Mouse (Mus musculus) C2C12 (cell line): ENCODE data around the gene Ercc6l2. TPM values are rescaled to one million over a fixed set of nuclear protein-coding genes. Genes with fewer than 3 reads are reported as not detected.

ENCODE experiments used
- H3K27me3 ChIP-seq: one replicate; pipeline ENCODE4 v1.6.1; 2011; ENCODE audit not compliant: control insufficient read depth, insufficient read depth, insufficient read length
- H3K36me3 ChIP-seq: one replicate; pipeline ENCODE4 v1.6.1; 2011; ENCODE audit not compliant: control insufficient read depth, insufficient read depth
- H3K4me3 ChIP-seq: one replicate; pipeline ENCODE4 v1.5.1; 2011; ENCODE audit warnings: mild to moderate bottlenecking, control low read depth; ENCODE audit not compliant: poor library complexity, insufficient read depth, severe bottlenecking
- H3K79me2 ChIP-seq: one replicate; pipeline ENCODE4 v1.6.1; 2011; ENCODE audit not compliant: control insufficient read depth, insufficient read depth
- H3K79me3 ChIP-seq: one replicate; pipeline ENCODE4 v1.6.1; 2011; ENCODE audit warnings: low read depth, control low read depth
- H3ac ChIP-seq: one replicate; pipeline ENCODE3; 2011; ENCODE audit warnings: low read depth; ENCODE audit not compliant: control insufficient read depth, insufficient read length
- CEBPB ChIP-seq: IDR thresholded peaks from one replicate; pipeline ENCODE4 v1.6.1; 2011; ENCODE audit warnings: low read depth, mild to moderate bottlenecking, control low read depth, moderate library complexity
- CTCF ChIP-seq: IDR thresholded peaks from one replicate; pipeline ENCODE4 v1.5.1; 2011; ENCODE audit not compliant: control insufficient read depth, insufficient read depth, insufficient read length
- FOSL1 ChIP-seq: IDR thresholded peaks from one replicate; pipeline ENCODE4 v1.8.0; 2011; ENCODE audit warnings: mild to moderate bottlenecking, low read length; ENCODE audit not compliant: poor library complexity, insufficient read depth, severe bottlenecking
- MAX ChIP-seq: IDR thresholded peaks from one replicate; pipeline ENCODE4 v1.6.1; 2011; ENCODE audit warnings: mild to moderate bottlenecking, control low read depth
- MYOD1 ChIP-seq: IDR thresholded peaks from one replicate; pipeline ENCODE4 v1.6.1; 2011; ENCODE audit warnings: low read depth; ENCODE audit not compliant: control insufficient read depth, insufficient read length
- MYOG ChIP-seq: IDR thresholded peaks from one replicate; pipeline ENCODE4 v1.6.1; 2011; ENCODE audit not compliant: control insufficient read depth, insufficient read length; ENCODE audit errors: extremely low read depth
- USF1 ChIP-seq: IDR thresholded peaks from one replicate; pipeline ENCODE4 v1.6.1; 2011; ENCODE audit warnings: low read depth, mild to moderate bottlenecking, control low read depth, moderate library complexity
- polyA plus RNA-seq: library from polyadenylated mRNA; unstranded; fragments of >200 nt; fragmentation: generic; extraction: Trizol; gene quantifications from one replicate; pipeline ENCODE4 v1.2.1, GENCODE M21; 2012; ENCODE audit warnings: missing spikeins

Gene Ercc6l2
- polyA plus RNA-seq, 1 experiment: 4.3 TPM

DNA sequence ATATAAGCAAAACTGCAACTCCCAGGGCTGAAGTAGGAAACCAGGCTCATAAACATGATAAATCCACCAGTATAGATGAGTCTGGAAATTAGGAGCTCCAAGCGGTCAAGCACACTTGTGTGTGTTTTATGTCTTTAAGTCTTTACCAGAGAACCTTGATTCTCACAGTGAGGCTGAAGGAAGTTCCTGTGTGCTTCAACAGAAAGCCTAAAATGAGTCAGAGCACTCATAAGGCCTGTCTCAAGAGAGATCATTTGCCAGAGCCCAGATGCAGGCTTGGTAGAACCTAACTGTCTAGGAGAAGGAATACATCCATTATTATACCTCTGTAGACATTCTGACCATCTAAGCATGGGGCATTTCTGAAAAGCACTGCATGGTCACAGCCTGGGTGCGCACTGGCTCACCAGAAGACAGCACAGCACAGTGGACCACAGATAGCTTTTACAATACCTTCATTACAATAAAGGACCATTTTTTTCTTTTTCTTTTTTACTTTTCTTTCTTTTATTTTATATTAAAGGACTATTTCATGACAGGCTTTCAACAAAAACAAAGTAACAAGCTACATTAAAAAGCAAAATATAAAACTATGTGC, 22.7 kb upstream of the Ercc6l2 start:
- Histone ChIP-seq H3ac (no peak overlapping the region), H3K79me3 (no peaks in the 10 kb centered on the region), H3K79me2 (no peaks in the 10 kb centered on the region), H3K4me3 (no peak overlapping the region), H3K36me3 (no peaks in the 10 kb centered on the region), H3K27me3 (no peaks in the 10 kb centered on the region)
- TF ChIP-seq MYOG: no peak
- no peak for TF ChIP-seq MYOD1
- TF ChIP-seq USF1: no peak
- no peak for TF ChIP-seq MAX
- no peak for TF ChIP-seq FOSL1
- TF ChIP-seq CTCF: no peak
- no peak for TF ChIP-seq CEBPB

DNA sequence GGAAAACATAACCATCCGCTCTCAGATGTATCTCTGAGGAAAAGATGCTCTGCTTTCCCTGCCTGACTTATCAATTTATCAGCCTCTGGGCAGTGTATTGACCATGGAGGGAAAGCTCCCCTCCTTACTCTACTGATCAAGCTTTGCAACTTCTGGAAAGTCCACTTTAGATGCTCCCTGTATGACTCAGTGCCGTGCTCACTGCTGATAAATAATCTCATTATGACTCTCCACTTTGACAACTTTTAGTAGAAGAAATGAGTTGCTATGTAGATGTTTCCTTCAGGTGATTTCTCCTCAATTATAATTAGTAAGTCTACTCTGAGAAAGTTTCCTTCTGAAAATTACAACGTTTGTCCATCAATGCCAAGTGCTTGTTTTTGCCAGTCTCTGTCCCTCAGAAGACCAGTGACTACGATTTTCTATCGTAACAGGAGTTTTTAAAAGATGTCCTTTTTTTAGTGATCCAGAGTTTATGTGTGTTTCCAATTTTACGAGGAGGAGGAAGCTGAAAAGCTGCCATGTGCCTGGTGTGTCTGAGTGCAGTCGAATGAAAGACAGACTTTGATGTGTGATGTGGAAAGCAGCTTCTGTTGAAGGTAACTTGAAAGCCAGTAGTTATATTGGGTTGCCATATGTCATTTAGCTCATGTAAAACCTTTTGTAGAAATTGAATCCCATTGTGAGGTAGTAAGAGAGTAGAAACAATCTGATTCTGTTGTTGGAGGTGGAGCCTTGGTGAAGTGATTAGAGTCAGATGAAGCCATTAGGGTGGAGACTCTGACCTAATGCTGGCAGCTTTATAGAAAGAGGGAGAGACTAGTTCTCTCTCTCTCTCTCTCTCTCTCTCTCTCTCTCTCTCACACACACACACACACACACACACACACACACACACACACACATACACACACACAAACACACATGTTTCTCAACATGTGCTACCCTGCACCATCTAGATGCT, 21.4 kb upstream of the Ercc6l2 start:
- Histone ChIP-seq H3K36me3 (no peaks in the 10 kb centered on the region), H3K79me3 (no peaks in the 10 kb centered on the region), H3K27me3 (no peaks in the 10 kb centered on the region), H3K79me2 (no peaks in the 10 kb centered on the region), H3K4me3 (no peak overlapping the region), H3ac (no peak overlapping the region)
- TF ChIP-seq MAX: no peak
- TF ChIP-seq MYOG: no peak
- TF ChIP-seq CTCF: no peak
- TF ChIP-seq MYOD1: no peak
- no peak for TF ChIP-seq FOSL1
- no peak for TF ChIP-seq CEBPB
- no peak for TF ChIP-seq USF1

DNA sequence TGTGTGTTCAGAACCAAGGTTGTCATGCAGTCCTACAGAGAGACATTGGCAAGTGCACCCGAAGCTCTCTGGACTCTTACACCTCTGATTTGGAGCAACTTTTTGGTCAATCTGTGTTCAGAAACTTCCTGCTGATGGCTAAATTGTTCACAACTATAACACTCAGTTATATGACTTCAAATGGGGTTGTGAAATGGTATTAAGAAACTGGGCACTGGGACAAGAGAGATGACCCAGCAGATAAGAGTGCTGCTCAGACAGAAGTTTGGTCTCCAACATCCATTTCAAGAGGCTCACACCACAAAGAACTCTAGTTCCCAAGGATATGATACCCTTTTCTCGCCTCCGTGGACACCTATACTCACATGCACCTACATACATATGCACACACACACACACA, 16.4 kb upstream of the Ercc6l2 start:
- TF ChIP-seq CTCF (no peak), MYOG (no peak), MYOD1 (no peak), CEBPB (no peak), USF1 (no peak), MAX (no peak), FOSL1 (no peak)
- Histone ChIP-seq H3K79me2 (no peaks in the 10 kb centered on the region), H3K27me3 (peaks cover 5% of the 10 kb centered on the region), H3K4me3 (no peak overlapping the region), H3K79me3 (no peaks in the 10 kb centered on the region), H3K36me3 (no peaks in the 10 kb centered on the region), H3ac (no peak overlapping the region)

GRCm38 (mm10) chr13:63799940-63800339, 15.1 kb upstream of the Ercc6l2 start:
- H3K79me3 ChIP-seq: no peaks in the 10 kb centered on the region
- peaks cover 5% of the 10 kb centered on the region for H3K27me3 ChIP-seq
- no peaks in the 10 kb centered on the region for H3K79me2 ChIP-seq
- no peak overlapping the region for H3ac ChIP-seq
- TF ChIP-seq MYOG (no peak), MYOD1 (no peak), CEBPB (no peak)
- H3K36me3 ChIP-seq: no peaks in the 10 kb centered on the region
- H3K4me3 ChIP-seq: no peak overlapping the region

DNA sequence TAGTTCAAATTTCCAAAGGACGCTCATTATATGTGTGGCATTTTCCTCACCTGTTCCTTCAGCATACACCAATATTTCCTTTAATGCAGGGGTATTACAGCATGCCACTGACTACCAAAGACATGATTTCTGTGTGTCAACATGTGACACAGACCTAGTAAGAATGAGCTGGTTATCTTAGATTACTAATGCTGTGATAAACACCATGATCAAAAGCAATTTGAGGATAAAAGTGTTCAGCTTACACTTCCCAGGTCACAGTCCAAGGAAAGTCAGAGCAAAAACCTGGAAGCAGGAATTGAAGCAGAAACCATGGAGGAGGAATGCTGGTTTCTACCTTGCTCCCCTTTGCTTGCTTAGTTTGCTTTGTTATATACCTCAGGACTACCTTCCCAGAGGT, 13.8 kb upstream of the Ercc6l2 start:
- H3K4me3 ChIP-seq: no peak overlapping the region
- H3K79me3 ChIP-seq: no peaks in the 10 kb centered on the region
- H3K79me2 ChIP-seq: no peaks in the 10 kb centered on the region
- H3K27me3 ChIP-seq: peaks cover 5% of the 10 kb centered on the region
- TF ChIP-seq MYOG: no peak
- no peak for TF ChIP-seq USF1
- no peak for TF ChIP-seq CTCF
- no peak for TF ChIP-seq CEBPB
- TF ChIP-seq FOSL1: no peak
- TF ChIP-seq MYOD1: no peak
- no peak for TF ChIP-seq MAX
- no peak overlapping the region for H3ac ChIP-seq
- H3K36me3 ChIP-seq: no peaks in the 10 kb centered on the region

DNA sequence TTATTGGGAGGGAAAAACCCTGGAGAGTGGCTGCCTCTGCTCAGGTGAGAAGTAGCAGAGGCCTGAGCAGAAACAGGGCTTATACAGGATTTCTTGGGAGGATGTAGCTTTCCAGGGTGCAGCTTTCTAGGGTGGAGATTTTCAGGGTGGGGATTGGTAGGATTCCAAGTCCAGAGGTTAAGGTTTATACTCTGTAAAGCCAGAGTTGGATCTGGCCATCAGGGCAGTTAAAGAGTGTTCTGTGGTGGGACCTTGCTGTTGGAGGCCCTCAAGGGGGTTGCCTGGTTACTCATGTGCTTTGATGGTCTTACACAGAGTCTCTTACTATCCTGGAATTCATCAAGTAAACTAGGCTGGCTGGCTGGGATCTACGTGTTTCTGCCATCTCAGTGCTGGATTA, 7.8 kb upstream of the Ercc6l2 start:
- H3ac ChIP-seq: no peak overlapping the region
- H3K79me2 ChIP-seq: no peaks in the 10 kb centered on the region
- no peaks in the 10 kb centered on the region for H3K36me3 ChIP-seq
- no peak overlapping the region for H3K4me3 ChIP-seq
- no peaks in the 10 kb centered on the region for H3K27me3 ChIP-seq
- H3K79me3 ChIP-seq: no peaks in the 10 kb centered on the region
- TF ChIP-seq CEBPB: no peak
- no peak for TF ChIP-seq USF1
- TF ChIP-seq CTCF: no peak
- no peak for TF ChIP-seq FOSL1
- TF ChIP-seq MYOD1: no peak
- no peak for TF ChIP-seq MYOG
- no peak for TF ChIP-seq MAX
